Mouse (Mus musculus) layer of hippocampus, adult 2 months (tissue): ENCODE measurements around the gene Rap2c. TPM values are rescaled to one million over a fixed set of nuclear protein-coding genes. Genes with fewer than 3 reads are reported as not detected.
A peak's percentile ranks its signal among the peaks of the same experiment; 100 is the strongest.

Source experiments
- DNase-seq, 2 experiments: peaks; one replicate each; pipeline ENCODE4 v3.0.0; 2022; ENCODE audit warnings: low spot score in 2 of 2
- H3K27ac ChIP-seq: fragments of 200-600 bp; 2 replicates; pipeline ENCODE4 v1.8.1; 2022
- H3K4me3 ChIP-seq: fragments of 200-600 bp; 2 replicates; pipeline ENCODE4 v1.8.1; 2022; ENCODE audit warnings: mild to moderate bottlenecking
- CTCF ChIP-seq: fragments of 200-600 bp; conservative IDR thresholded peaks from 2 replicates; pipeline ENCODE4 v1.8.1; 2022; ENCODE audit warnings: antibody characterized with exemption, mild to moderate bottlenecking, moderate library complexity
- total RNA-seq, 2 experiments: library from RNA; stranded (reverse); gene quantifications; 2 replicates each; pipeline ENCODE4 v1.2.3; 2021

Rap2c gene
- total RNA-seq, 2 experiments from 2014 or later, result 25.0 to 26.2 TPM

DNA sequence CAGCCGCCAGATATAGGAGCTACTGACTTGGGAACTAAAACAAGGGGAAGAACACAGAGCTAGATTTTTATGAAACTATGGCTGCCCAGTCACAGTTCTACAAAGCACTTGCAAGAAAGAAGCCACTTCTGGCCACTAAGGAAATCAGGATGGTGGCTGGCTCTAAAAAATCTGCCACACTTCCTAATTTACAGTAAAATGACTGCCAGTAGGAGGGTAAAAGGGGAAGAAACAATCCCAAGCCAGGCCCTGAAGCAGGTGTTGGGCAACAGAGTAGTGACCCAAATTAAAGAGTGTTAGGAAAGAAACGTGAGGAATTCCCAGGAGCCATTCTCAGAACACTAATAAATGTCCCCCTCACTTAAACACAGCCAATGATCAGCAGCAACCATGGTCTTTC, 5.5 kb downstream of the Rap2c start:
- no peak for TF ChIP-seq CTCF
- no peak overlapping the region for H3K4me3 ChIP-seq
- no peak overlapping the region for H3K27ac ChIP-seq
- no peak for DNase-seq

DNA sequence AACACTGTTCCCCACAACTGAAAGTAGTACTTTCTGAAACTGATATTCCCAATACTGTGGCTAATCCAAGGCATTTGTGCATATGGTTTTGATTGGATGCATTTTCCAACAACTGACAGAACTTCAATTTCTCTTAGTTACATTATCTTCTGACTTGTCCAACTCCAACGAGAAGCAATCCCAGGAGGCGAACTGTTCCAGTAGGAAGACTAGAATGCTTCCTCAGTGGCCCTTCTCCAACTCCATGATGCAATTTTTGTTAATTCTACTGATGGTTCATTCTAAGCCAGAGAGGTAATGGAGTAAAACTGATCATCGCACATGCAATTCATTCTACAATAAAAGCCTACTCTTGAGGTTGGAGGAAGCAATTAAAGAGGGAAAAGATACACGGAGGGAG, 7.5 kb downstream of the Rap2c start:
- Histone ChIP-seq H3K4me3 (no peak overlapping the region), H3K27ac (no peak overlapping the region)
- no peak for TF ChIP-seq CTCF
- no peak for DNase-seq

DNA sequence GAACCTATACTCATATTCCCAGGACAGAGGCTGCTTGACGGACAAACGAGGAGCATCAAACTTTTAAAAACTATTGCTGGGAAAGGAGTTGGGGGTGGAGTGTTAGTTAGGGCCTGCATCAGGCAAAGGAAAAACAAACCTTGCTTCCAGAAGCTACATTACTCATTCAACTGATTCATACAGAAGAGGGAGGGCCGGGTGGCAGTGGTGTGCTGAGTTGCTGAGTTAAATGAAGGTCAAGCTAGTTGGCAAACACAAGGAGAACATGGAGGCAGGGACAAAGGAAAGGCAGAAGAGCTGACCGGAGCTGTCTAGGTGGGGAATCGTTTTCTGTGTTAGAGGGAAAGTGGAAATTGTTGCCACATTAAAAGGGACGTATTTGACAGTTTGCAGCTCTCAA, 17.0 kb downstream of the Rap2c start:
- no peak for TF ChIP-seq CTCF
- no peak for DNase-seq
- Histone ChIP-seq H3K4me3 (no peak overlapping the region), H3K27ac (no peak overlapping the region)

DNA sequence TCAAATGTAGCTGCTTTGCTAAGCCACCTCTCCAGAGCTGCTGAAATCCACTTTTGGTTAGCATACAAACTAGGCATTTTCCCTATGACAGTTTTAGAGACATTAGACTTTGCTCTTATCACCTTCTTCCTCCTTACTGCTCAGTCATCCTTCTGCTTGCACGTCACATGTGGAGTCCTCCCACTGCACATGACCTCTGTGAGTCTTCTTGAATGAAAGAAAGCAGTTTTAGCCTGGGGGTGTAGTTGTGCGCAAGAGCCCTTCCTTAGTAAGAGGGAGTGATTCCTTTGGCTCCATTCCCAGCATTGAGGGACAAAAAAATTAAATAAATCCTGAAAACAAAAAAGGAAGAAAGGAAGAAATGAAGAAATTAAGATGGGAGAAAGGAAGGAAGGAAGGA, 22.5 kb downstream of the Rap2c start:
- no peak overlapping the region for H3K27ac ChIP-seq
- TF ChIP-seq CTCF, result no peak

DNA sequence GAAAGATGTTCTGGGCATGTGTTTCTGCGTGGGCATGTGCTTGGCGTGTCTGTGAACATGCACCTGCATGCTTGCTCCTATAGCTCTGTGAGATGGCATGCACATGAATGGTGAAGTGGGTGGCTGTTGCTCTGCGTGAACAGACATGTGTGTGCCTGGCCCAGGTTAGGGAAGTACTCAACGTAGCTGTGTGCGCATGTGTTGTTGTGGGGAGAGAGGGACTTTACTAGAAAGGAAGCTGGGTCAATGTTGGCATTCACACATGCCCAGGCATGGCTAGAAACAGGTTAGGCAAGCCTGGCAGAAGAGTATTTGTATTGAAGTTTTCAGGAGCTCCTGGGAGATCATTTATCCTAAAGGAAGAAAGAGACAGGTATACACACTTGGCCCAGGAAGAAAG, 26.5 kb downstream of the Rap2c start:
- H3K4me3 ChIP-seq, result no peak overlapping the region
- no peak for DNase-seq
- TF ChIP-seq CTCF, result no peak
- H3K27ac ChIP-seq, result no peak overlapping the region

More for the DNA sequence above, 22.5 kb downstream of the Rap2c start:
- H3K4me3 ChIP-seq, result no peak overlapping the region
- DNase-seq, result no peak

DNA sequence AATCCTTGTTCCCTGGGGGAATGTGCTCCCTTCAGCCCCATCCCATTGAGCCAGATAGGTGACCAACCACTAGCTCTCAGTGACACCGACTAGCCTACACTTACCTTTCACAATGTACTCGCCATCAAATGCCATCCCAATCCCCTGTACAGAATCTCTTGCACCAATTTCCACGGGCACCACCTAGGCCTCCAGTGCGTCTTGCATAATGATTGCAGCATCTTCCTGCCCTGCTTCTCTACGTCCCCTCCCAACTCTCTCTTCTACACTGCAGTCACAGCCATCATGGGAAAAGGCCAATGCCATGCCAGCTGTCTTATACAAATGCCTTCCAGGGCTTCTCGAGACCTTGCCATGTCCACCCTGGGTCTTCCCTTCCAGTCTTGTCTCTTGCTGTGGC, 27.9 kb downstream of the Rap2c start:
- no peak for TF ChIP-seq CTCF

DNA sequence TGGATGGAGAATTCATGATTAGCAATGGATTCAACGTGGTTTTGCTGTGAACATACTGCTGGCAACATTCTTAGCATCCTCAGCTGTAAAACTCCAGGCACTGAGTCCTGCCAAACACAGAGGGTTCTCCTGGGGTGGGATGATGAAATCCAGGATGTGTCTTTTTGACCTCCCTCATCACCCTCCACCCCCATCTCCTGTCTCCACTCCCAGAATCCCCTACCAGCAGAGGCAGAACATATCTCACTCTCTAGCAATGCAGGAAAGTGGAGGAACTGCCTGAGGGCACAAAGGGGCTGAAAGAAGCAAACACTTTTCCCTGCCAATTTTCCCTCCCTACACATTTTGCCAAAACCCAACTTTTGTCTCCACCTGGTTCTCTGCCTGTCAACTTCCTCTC, 29.2 kb downstream of the Rap2c start:
- no peak for DNase-seq
- no peak for TF ChIP-seq CTCF
- Histone ChIP-seq H3K4me3 (no peak overlapping the region), H3K27ac (no peak overlapping the region)

More for the DNA sequence above, 27.9 kb downstream of the Rap2c start:
- no peak overlapping the region for H3K4me3 ChIP-seq
- no peak overlapping the region for H3K27ac ChIP-seq
- DNase-seq, result no peak

DNA sequence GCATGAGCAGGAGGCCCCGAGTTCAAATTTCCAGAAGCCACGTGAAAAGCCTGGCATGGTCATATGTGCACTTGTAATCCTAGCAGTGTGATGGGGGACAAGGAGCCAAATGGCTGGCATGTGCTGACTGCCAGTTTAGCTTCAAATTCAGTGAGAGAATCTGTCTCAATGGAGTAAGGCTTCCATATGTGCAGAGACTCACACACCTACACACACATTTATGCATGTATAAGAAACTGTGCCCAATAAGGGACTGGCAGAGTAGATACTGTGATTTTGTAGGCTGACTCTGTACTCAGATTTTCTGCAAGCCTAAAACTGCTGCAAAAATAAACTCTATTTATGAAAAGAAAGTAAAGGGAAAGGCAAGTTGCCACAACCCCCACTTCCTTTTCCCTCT, 39.4 kb downstream of the Rap2c start:
- Histone ChIP-seq H3K4me3 (no peak overlapping the region), H3K27ac (no peak overlapping the region)
- TF ChIP-seq CTCF, result no peak
- peak in 1 of 2 experiments; percentile 3 for DNase-seq

DNA sequence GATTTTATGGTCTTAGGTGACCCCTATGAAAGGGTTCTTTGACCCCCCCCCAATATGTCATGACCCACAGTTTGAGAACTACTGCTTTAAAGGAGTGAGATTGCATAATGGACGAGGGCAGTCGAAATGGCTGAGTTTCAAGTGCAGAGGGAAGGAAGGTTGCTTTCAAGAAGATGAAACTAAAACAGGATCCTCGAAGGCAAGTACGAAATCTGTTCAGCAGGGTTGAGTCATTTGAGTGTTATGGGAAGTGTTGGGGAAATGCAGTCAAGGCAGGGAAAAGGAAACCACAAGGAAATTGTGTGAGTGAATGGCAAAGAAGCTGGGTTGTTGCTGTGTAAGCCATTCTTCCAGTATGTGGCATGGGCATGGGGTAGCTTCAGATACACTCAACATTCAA, 45.7 kb downstream of the Rap2c start:
- H3K4me3 ChIP-seq, result no peak overlapping the region
- H3K27ac ChIP-seq, result no peak overlapping the region
- DNase-seq, result no peak
- TF ChIP-seq CTCF, result no peak

DNA sequence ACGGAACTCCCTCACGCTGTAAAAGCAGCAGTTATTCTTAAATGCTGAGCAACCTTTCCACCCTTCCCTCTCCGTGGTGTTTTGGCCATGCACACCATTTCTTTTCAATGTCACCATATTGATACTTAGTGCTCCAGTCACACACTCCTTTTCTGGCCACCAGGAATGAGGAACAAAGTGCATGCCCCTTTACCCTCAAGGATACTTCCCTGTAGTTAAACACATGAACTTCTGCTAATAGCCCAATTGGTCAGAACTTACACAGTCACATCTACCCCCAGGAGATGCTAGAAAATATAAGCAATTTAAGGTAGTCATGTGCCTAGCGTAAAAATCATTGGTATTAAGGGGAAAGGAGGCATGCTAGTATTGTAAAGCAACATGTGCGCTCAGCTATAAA, 47.9 kb downstream of the Rap2c start:
- H3K4me3 ChIP-seq, result no peak overlapping the region
- H3K27ac ChIP-seq, result no peak overlapping the region
- TF ChIP-seq CTCF, result no peak
- DNase-seq, result no peak

DNA sequence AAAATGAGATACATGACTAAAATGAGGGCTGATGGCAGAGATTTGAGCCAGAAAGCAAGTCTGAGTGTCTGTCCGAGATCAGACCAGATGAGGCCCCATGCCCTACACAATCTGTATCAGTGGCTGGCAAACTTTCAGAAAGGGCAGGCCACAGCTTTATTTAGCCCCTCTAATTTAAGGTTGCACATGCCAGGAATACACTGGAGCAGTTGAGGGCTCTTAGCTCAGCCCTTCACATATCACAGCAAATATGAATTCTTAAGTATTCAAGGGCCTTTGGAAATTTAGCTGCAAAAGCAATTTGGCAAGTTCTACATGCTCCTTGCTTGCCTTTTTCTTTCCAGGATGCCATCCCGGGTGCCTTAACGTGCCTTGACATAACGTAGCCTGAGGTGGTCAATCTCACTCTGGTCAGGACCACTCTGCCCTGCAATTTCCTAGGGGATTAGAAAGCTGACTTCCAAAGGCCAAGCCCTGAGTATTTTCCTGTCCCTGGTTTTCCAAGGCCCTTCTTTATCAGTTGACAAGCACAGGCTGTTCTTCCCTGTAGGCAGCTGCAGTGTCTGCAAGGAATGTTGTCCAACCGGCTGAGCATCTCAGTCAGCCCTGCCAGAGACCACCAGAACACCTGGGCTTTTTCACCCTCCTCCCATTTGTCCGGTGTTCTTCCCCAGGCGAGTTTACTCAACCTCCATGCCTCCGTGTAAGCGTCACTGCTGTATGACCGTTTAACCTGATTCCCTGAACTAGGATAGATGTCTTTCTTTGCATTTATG, 49.5 kb downstream of the Rap2c start:
- DNase-seq, result no peak
- Histone ChIP-seq H3K4me3 (no peak overlapping the region), H3K27ac (no peak overlapping the region)
- no peak for TF ChIP-seq CTCF

DNA sequence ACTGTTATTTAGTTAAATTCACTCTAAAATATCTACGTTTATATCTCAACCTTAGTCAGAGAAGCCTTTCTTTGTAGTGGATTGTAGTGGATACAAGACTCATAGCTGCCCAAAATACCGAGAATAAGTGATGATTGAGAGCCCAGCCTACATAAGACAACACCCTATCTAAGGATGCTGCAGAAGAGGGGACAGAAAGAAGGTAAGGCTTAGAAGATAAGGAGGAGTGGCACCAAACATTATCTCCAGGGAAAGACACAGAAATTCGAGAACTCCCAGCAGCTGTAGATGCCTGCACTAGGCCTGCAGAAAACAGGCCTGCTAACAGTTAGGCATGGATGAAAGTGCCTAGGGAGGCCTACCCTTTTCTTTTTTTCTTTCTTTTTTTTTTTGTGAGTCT, 52.7 kb downstream of the Rap2c start:
- Histone ChIP-seq H3K4me3 (no peak overlapping the region), H3K27ac (no peak overlapping the region)
- no peak for TF ChIP-seq CTCF
- no peak for DNase-seq

DNA sequence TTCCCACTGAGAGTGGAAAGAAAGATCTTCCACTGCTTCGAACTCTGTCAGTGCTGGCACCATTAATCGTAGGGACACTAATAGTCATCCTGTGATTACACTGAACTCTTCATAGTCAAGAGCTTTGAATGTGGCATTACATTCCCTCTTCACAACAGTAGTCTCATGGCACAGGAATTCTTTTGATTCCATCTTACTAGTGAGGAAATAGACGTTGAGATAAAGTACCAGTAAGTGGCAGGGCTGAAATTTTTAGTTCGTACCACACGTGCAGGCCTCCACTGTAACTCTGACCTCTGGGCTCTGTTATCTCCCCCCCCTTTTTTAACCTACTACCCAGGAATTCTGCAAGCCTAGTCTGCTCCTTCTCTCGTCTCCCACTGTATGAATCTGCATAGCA, 54.9 kb downstream of the Rap2c start:
- Histone ChIP-seq H3K4me3 (no peak overlapping the region), H3K27ac (no peak overlapping the region)
- no peak for DNase-seq
- no peak for TF ChIP-seq CTCF

Other genes starting within 250 kb of the Rap2c start
- 1 to 10 TPM; 7.3 to 8.2 TPM for gene Stk26, start 177.0 kb downstream of the Rap2c start, total RNA-seq
- gene Frmd7, start 75.3 kb downstream of the Rap2c start, total RNA-seq, result 1 to 10 TPM; 1.9 to 3.2 TPM
- gene Mbnl3, start 188.5 kb upstream of the Rap2c start, total RNA-seq, result under 1 TPM in 1 of 2 experiments, not detected in 1; 0.13 TPM